Mouse (Mus musculus) MEL (cell line): ENCODE measurements around the gene Trim8. TPM values are rescaled to one million over a fixed set of nuclear protein-coding genes. Genes with fewer than 3 reads are reported as not detected.

ENCODE experiments used
- DNase-seq: peaks from one replicate; pipeline ENCODE4 v3.0.0; 2011; ENCODE audit warnings: low read depth, low spot score
- H3K27ac ChIP-seq: 2 replicates; pipeline ENCODE4 v1.5.1; 2012; ENCODE audit warnings: low read depth, mild to moderate bottlenecking, control low read depth, low read length, moderate library complexity; ENCODE audit not compliant: control insufficient read depth
- H3K27me3 ChIP-seq, 2 experiments: fragments of 150-350 bp in 1 of 2; sonication (generic) in 1 of 2; 2 replicates each; pipeline ENCODE4 v1.6.1; 2012; ENCODE audit warnings: low read length in 2 of 2, mild to moderate bottlenecking in 2 of 2, improper control_type of control experiment in 1 of 2, moderate library complexity in 1 of 2; ENCODE audit not compliant: insufficient read depth in 2 of 2, control insufficient read depth in 1 of 2
- H3K36me3 ChIP-seq, 2 experiments: 2 replicates each; pipeline ENCODE4 v1.6.1; 2012 to 2014; ENCODE audit warnings: low read length in 2 of 2, improper control_type of control experiment in 1 of 2, inconsistent platforms in 1 of 2, mild to moderate bottlenecking in 1 of 2; ENCODE audit not compliant: insufficient read depth in 2 of 2, control insufficient read depth in 1 of 2
- H3K4me1 ChIP-seq, 2 experiments: fragments of 150-350 bp in 1 of 2; sonication (generic) in 1 of 2; 2 replicates each; pipeline ENCODE4 v1.6.1; 2012; ENCODE audit warnings: low read length in 2 of 2, improper control_type of control experiment in 1 of 2, mild to moderate bottlenecking in 1 of 2; ENCODE audit not compliant: insufficient read depth in 2 of 2, control insufficient read depth in 1 of 2
- H3K4me3 ChIP-seq, 2 experiments: fragments of 150-350 bp in 1 of 2; sonication (generic) in 1 of 2; 2 replicates each; pipeline ENCODE4 v1.5.1; 2012; ENCODE audit warnings: low read depth in 2 of 2, low read length in 2 of 2, mild to moderate bottlenecking in 2 of 2, moderate library complexity in 2 of 2, control low read depth in 1 of 2, improper control_type of control experiment in 1 of 2; ENCODE audit not compliant: control insufficient read depth in 1 of 2, insufficient read depth in 1 of 2
- H3K79me2 ChIP-seq: 2 replicates; pipeline ENCODE4 v1.6.1; 2012; ENCODE audit warnings: mild to moderate bottlenecking, low read length, moderate library complexity; ENCODE audit not compliant: control insufficient read depth, poor library complexity, insufficient read depth
- H3K9ac ChIP-seq: 2 replicates; pipeline ENCODE4 v1.6.1; 2012; ENCODE audit warnings: low read depth, mild to moderate bottlenecking, control low read depth, low read length, moderate library complexity; ENCODE audit not compliant: control insufficient read depth, poor library complexity, severe bottlenecking
- H3K9me3 ChIP-seq: fragments of 150-350 bp; sonication (generic); replicated peaks from 2 replicates; pipeline ENCODE4 v1.6.1; 2012; ENCODE audit warnings: mild to moderate bottlenecking, low read length, improper control_type of control experiment, moderate library complexity; ENCODE audit not compliant: insufficient read depth
- CHD2 ChIP-seq: IDR thresholded peaks from 2 replicates; pipeline ENCODE4 v1.6.1; 2011; ENCODE audit warnings: low read length, improper control_type of control experiment
- CTCF ChIP-seq, 3 experiments: IDR thresholded peaks in 2 of 3; conservative IDR thresholded peaks in 1 of 3; 2 replicates each; pipeline ENCODE4 v1.5.1; 2011 to 2012; ENCODE audit warnings: low read length in 3 of 3, low read depth in 2 of 3, mild to moderate bottlenecking in 2 of 3, improper control_type of control experiment in 1 of 3, inconsistent platforms in 1 of 3, mixed read lengths in 1 of 3, moderate library complexity in 1 of 3; ENCODE audit not compliant: control insufficient read depth in 1 of 3, insufficient read depth in 1 of 3, poor library complexity in 1 of 3, severe bottlenecking in 1 of 3
- E2F4 ChIP-seq: IDR thresholded peaks from 2 replicates; pipeline ENCODE4 v1.6.1; 2011; ENCODE audit warnings: low read depth, low read length, improper control_type of control experiment, borderline replicate concordance
- ELF1 ChIP-seq: IDR thresholded peaks from 2 replicates; pipeline ENCODE4 v1.6.1; 2014; ENCODE audit warnings: low read depth, mild to moderate bottlenecking, inconsistent platforms, low read length, improper control_type of control experiment, moderate library complexity
- EP300 ChIP-seq, 2 experiments: IDR thresholded peaks; 2 replicates each; pipeline ENCODE4 v1.6.1; 2011; ENCODE audit warnings: improper control_type of control experiment in 2 of 2, low read length in 2 of 2, low read depth in 1 of 2, mild to moderate bottlenecking in 1 of 2
- ETS1 ChIP-seq: IDR thresholded peaks from 2 replicates; pipeline ENCODE4 v1.6.1; 2012; ENCODE audit warnings: low read depth, mild to moderate bottlenecking, inconsistent platforms, low read length, improper control_type of control experiment, moderate library complexity
- GATA1 ChIP-seq: IDR thresholded peaks from 2 replicates; pipeline ENCODE4 v1.6.1; 2011; ENCODE audit warnings: low read depth, low read length, improper control_type of control experiment
- HCFC1 ChIP-seq: IDR thresholded peaks from 2 replicates; pipeline ENCODE4 v1.6.1; 2012; ENCODE audit warnings: low read depth, mild to moderate bottlenecking, inconsistent platforms, low read length, improper control_type of control experiment, moderate library complexity
- JUND ChIP-seq: IDR thresholded peaks from 2 replicates; pipeline ENCODE4 v1.6.1; 2011; ENCODE audit warnings: low read depth, mild to moderate bottlenecking, improper control_type of control experiment, low read length
- KAT2A ChIP-seq: conservative IDR thresholded peaks from 2 replicates; pipeline ENCODE4 v1.6.1; 2012; ENCODE audit warnings: low read depth, low read length, improper control_type of control experiment, inconsistent platforms
- MAFK ChIP-seq: IDR thresholded peaks from 2 replicates; pipeline ENCODE4 v1.6.1; 2011; ENCODE audit warnings: low read depth, mild to moderate bottlenecking, low read length, improper control_type of control experiment, borderline replicate concordance
- MAX ChIP-seq: IDR thresholded peaks from 2 replicates; pipeline ENCODE4 v1.6.1; 2011; ENCODE audit warnings: low read length, improper control_type of control experiment
- MAZ ChIP-seq: IDR thresholded peaks from 2 replicates; pipeline ENCODE4 v1.6.1; 2012; ENCODE audit warnings: low read depth, mild to moderate bottlenecking, inconsistent platforms, low read length, improper control_type of control experiment
- MEF2A ChIP-seq: IDR thresholded peaks from 2 replicates; pipeline ENCODE4 v1.6.1; 2014; ENCODE audit warnings: low read depth, mild to moderate bottlenecking, inconsistent platforms, low read length, improper control_type of control experiment; ENCODE audit not compliant: poor library complexity, insufficient replicate concordance, severe bottlenecking; ENCODE audit errors: extremely low read depth
- MXI1 ChIP-seq: IDR thresholded peaks from 2 replicates; pipeline ENCODE4 v1.6.1; 2011; ENCODE audit warnings: mild to moderate bottlenecking, low read depth, low read length, improper control_type of control experiment
- MYB ChIP-seq: IDR thresholded peaks from 2 replicates; pipeline ENCODE4 v1.6.1; 2011; ENCODE audit warnings: mild to moderate bottlenecking, low read depth, low read length, improper control_type of control experiment
- MYC ChIP-seq: IDR thresholded peaks from 2 replicates; pipeline ENCODE4 v1.6.1; 2011; ENCODE audit warnings: low read depth, mild to moderate bottlenecking, low read length, improper control_type of control experiment, moderate library complexity
- NELFE ChIP-seq: IDR thresholded peaks from 2 replicates; pipeline ENCODE4 v1.6.1; 2011; ENCODE audit warnings: low read depth, low read length, improper control_type of control experiment
- NRF1 ChIP-seq: IDR thresholded peaks from 2 replicates; pipeline ENCODE4 v1.6.1; 2014; ENCODE audit warnings: low read depth, mild to moderate bottlenecking, inconsistent platforms, low read length, improper control_type of control experiment, moderate library complexity; ENCODE audit not compliant: poor library complexity, insufficient read depth, severe bottlenecking
- POLR2AphosphoS2 ChIP-seq: IDR thresholded peaks from 2 replicates; pipeline ENCODE4 v1.6.1; 2011; ENCODE audit warnings: low read length, improper control_type of control experiment
- POLR2AphosphoS5 ChIP-seq: IDR thresholded peaks from 2 replicates; pipeline ENCODE4 v1.6.1; 2012; ENCODE audit warnings: low read depth, borderline replicate concordance, mild to moderate bottlenecking, inconsistent platforms, low read length, moderate library complexity, mixed read lengths
- RAD21 ChIP-seq: IDR thresholded peaks from 2 replicates; pipeline ENCODE4 v1.6.1; 2011; ENCODE audit warnings: mild to moderate bottlenecking, low read depth, low read length, improper control_type of control experiment
- SIN3A ChIP-seq: IDR thresholded peaks from 2 replicates; pipeline ENCODE4 v1.6.1; 2012; ENCODE audit warnings: low read length, improper control_type of control experiment, inconsistent platforms
- SMC3 ChIP-seq: IDR thresholded peaks from 2 replicates; pipeline ENCODE4 v1.6.1; 2011; ENCODE audit warnings: low read depth, low read length, improper control_type of control experiment
- TBP ChIP-seq: IDR thresholded peaks from 2 replicates; pipeline ENCODE4 v1.8.0; 2011; ENCODE audit warnings: low read depth, low read length, improper control_type of control experiment
- TCF12 ChIP-seq: IDR thresholded peaks from 2 replicates; pipeline ENCODE4 v1.6.1; 2014; ENCODE audit warnings: low read depth, mild to moderate bottlenecking, inconsistent platforms, low read length, improper control_type of control experiment, moderate library complexity
- UBTF ChIP-seq: IDR thresholded peaks from 2 replicates; pipeline ENCODE4 v1.6.1; 2012; ENCODE audit warnings: low read depth, mild to moderate bottlenecking, inconsistent platforms, low read length, improper control_type of control experiment, moderate library complexity, borderline replicate concordance; ENCODE audit not compliant: insufficient read depth
- USF1 ChIP-seq: IDR thresholded peaks from 2 replicates; pipeline ENCODE4 v1.6.1; 2014; ENCODE audit warnings: low read depth, mild to moderate bottlenecking, inconsistent platforms, low read length, improper control_type of control experiment, moderate library complexity
- USF2 ChIP-seq, 2 experiments: IDR thresholded peaks; 2 replicates each; pipeline ENCODE4 v1.6.1; 2011 to 2012; ENCODE audit warnings: improper control_type of control experiment in 2 of 2, low read length in 2 of 2, borderline replicate concordance in 1 of 2, inconsistent platforms in 1 of 2, low read depth in 1 of 2, mild to moderate bottlenecking in 1 of 2; ENCODE audit not compliant: insufficient read depth in 1 of 2
- ZC3H11A ChIP-seq: IDR thresholded peaks from 2 replicates; pipeline ENCODE4 v1.6.1; 2012; ENCODE audit warnings: low read depth, mild to moderate bottlenecking, inconsistent platforms, low read length, improper control_type of control experiment
- ZKSCAN1 ChIP-seq: IDR thresholded peaks from 2 replicates; pipeline ENCODE4 v1.6.1; 2012; ENCODE audit warnings: low read depth, mild to moderate bottlenecking, inconsistent platforms, low read length, improper control_type of control experiment, moderate library complexity
- ZMIZ1 ChIP-seq: IDR thresholded peaks from 2 replicates; pipeline ENCODE4 v1.6.1; 2012; ENCODE audit warnings: low read depth, mild to moderate bottlenecking, inconsistent platforms, low read length, improper control_type of control experiment, moderate library complexity
- ZNF384 ChIP-seq: IDR thresholded peaks from 2 replicates; pipeline ENCODE4 v1.6.1; 2012; ENCODE audit warnings: low read depth, mild to moderate bottlenecking, inconsistent platforms, low read length, improper control_type of control experiment
- polyA plus RNA-seq, 2 experiments: library from polyadenylated mRNA; stranded (reverse) in 1 of 2; unstranded in 1 of 2; fragments of >175 nt in 1 of 2; fragments of >200 nt in 1 of 2; gene quantifications; 2 replicates each; pipeline versions ENCODE4 v1.2.1 to v1.2.4; 2012; ENCODE audit warnings: low replicate concordance in 2 of 2, low read depth in 1 of 2; ENCODE audit not compliant: insufficient read length in 2 of 2, insufficient read depth in 1 of 2, missing spikeins in 1 of 2
- total RNA-seq: library from RNA; depleted of rRNA; stranded (reverse); fragments of 300-350 nt; gene quantifications from 2 replicates; pipeline ENCODE4 v1.2.3, GENCODE M21; 2012

The Trim8 gene
- total and polyA plus RNA-seq, 3 experiments = 19.1 to 57.2 TPM; not detected in 1

GRCm38 (mm10) chr19:46499539-46499835 is 2.0 kb upstream of the Trim8 start (continued):
- TF ChIP-seq NRF1 = no peak

- peak overlapping the region; percentile 76 to 82 for H3K4me3 ChIP-seq
- no peaks in the 10 kb centered on the region for H3K9me3 ChIP-seq
- H3K9ac ChIP-seq = peak overlapping the region; percentile 97
- peaks cover 42% of the 10 kb centered on the region for H3K79me2 ChIP-seq
- H3K36me3 ChIP-seq = peaks cover 0 to 6% of the 10 kb centered on the region in 2 experiments; a peak in 2 of 4 replicates
- DNase-seq = peak; percentile 100
- peaks cover 4 to 10% of the 10 kb centered on the region in 2 experiments; a peak in 3 of 4 replicates for H3K4me1 ChIP-seq
- H3K27me3 ChIP-seq = no peaks in the 10 kb centered on the region
- H3K27ac ChIP-seq = peak overlapping the region; percentile 96
- no peak for TF ChIP-seq ZC3H11A
- TF ChIP-seq MYC = peak; percentile 68; the same call in 1 of the 2 replicates
- peak; percentile 43 for TF ChIP-seq POLR2AphosphoS2
- no peak; a peak in 2 of 4 replicates for TF ChIP-seq EP300 (IDR thresholded peaks at IDR 0.05; ENCODE audit: low read depth in 1 of 2, low read length in 2 of 2)
- TF ChIP-seq ETS1 = peak; percentile 77
- TF ChIP-seq USF1 = peak; percentile 97
- TF ChIP-seq NELFE = no peak
- TF ChIP-seq E2F4 = no peak
- TF ChIP-seq CHD2 = no peak
- peak; percentile 45; the same call in 1 of the 2 replicates for TF ChIP-seq UBTF
- no peak for TF ChIP-seq MYB
- TF ChIP-seq MAZ = peak; percentile 94
- peak; percentile 31; the same call in 1 of the 2 replicates for TF ChIP-seq POLR2AphosphoS5
- no peak for TF ChIP-seq MAFK
- TF ChIP-seq USF2 (IDR thresholded peaks at IDR 0.05; ENCODE audit: borderline replicate concordance in 1 of 2, insufficient read depth in 1 of 2, low read depth in 1 of 2, low read length in 2 of 2) = peak in 1 of 2 experiments; percentile 86; a peak in 1 of 4 replicates
- TF ChIP-seq ZKSCAN1 = no peak
- peak; percentile 79 for TF ChIP-seq HCFC1
- peak; percentile 41 for TF ChIP-seq TBP
- TF ChIP-seq CTCF (IDR thresholded peaks at IDR 0.05 in 2 of 3, conservative IDR thresholded peaks at IDR 0.05 in 1 of 3; ENCODE audit: control insufficient read depth in 1 of 3, insufficient read depth in 1 of 3, low read depth in 2 of 3, low read length in 3 of 3, poor library complexity in 1 of 3, severe bottlenecking in 1 of 3) = no peak
- TF ChIP-seq MEF2A = no peak
- TF ChIP-seq TCF12 = peak; percentile 38; the same call in 1 of the 2 replicates
- no peak; the same call in 1 of the 2 replicates for TF ChIP-seq MXI1
- TF ChIP-seq SMC3 = no peak
- TF ChIP-seq ZNF384 = no peak; the same call in 1 of the 2 replicates
- no peak for TF ChIP-seq RAD21
- TF ChIP-seq SIN3A = peak; percentile 96; the same call in 1 of the 2 replicates
- TF ChIP-seq ELF1 = peak; percentile 98
- peak; percentile 92 for TF ChIP-seq MAX
- TF ChIP-seq JUND = no peak
- TF ChIP-seq ZMIZ1 = peak; percentile 25; the same call in 1 of the 2 replicates
- no peak for TF ChIP-seq GATA1
- TF ChIP-seq KAT2A = no peak
Measured at GRCm38 (mm10) chr19:46499836-46500580, 1.5 kb upstream of the Trim8 start.
